Mouse (Mus musculus) stomach, embryonic 16.5 days (tissue): ENCODE data around the gene Skida1. TPM values are rescaled to one million over a fixed set of nuclear protein-coding genes. Genes with fewer than 3 reads are reported as not detected.

Experiments
- ATAC-seq: fragments of 200-750 bp; cut with Nextera tagmentation; 2 replicates; pipeline ENCODE4 v1.8.0; 2017; ENCODE audit warnings: moderate number of reproducible peaks, moderate TSS enrichment; ENCODE audit not compliant: insufficient read depth, low FRiP score
- H3K27ac ChIP-seq: fragments of 300-500 bp; sonication (generic); 2 replicates; pipeline ENCODE4 v1.5.1; 2014; ENCODE audit warnings: low read length
- H3K27me3 ChIP-seq: fragments of 300-500 bp; sonication (generic); 2 replicates; pipeline ENCODE4 v1.6.1; 2014; ENCODE audit warnings: low read length, control low read depth, mixed read lengths; ENCODE audit not compliant: control insufficient read depth, insufficient read depth
- H3K36me3 ChIP-seq: fragments of 300-500 bp; sonication (generic); 2 replicates; pipeline ENCODE4 v1.6.1; 2014; ENCODE audit warnings: low read length; ENCODE audit not compliant: control insufficient read depth, insufficient read depth
- H3K4me1 ChIP-seq: fragments of 300-500 bp; sonication (generic); 2 replicates; pipeline ENCODE4 v1.6.1; 2014; ENCODE audit warnings: low read length, control low read depth, mixed read lengths; ENCODE audit not compliant: control insufficient read depth, insufficient read depth
- H3K4me2 ChIP-seq: fragments of 300-500 bp; sonication (generic); 2 replicates; pipeline ENCODE4 v1.6.1; 2014; ENCODE audit warnings: low read depth, low read length, mixed read lengths
- H3K4me3 ChIP-seq: fragments of 300-500 bp; sonication (generic); replicated peaks from 2 replicates; pipeline ENCODE4 v1.5.1; 2014; ENCODE audit warnings: mild to moderate bottlenecking, low read length
- H3K9ac ChIP-seq: fragments of 300-500 bp; sonication (generic); 2 replicates; pipeline ENCODE4 v1.6.1; 2014; ENCODE audit warnings: low read length
- H3K9me3 ChIP-seq: fragments of 300-500 bp; sonication (generic); replicated peaks from 2 replicates; pipeline ENCODE4 v1.6.1; 2016; ENCODE audit warnings: low read length, control low read depth; ENCODE audit not compliant: control insufficient read depth
- WGBS: fragments of 180-500 bp; shearing (Covaris S2); extraction: QIAGEN DNeasy Blood & Tissue Kit; methylation state at CpG from one replicate; pipeline ENCODE4 v1.1.7; 2014; 5-methylcytosine and 5-hydroxymethylcytosine counted together
- microRNA-seq: library from miRNA; unstranded; fragments of <30 nt; microRNA quantifications from one replicate; pipeline ENCODE4, GENCODE M21; 2016
- polyA plus RNA-seq: library from polyadenylated mRNA; unstranded; fragments of >200 nt; fragmentation: Nextera tagmentation; extraction: Ambion mirVana; gene quantifications from 2 replicates; pipeline ENCODE4 v1.2.1, GENCODE M21; 2015

Gene Skida1
- polyA plus RNA-seq, 1 experiment from 2014 or later, result 3.6 TPM

- Histone ChIP-seq H3K4me1 (no peaks in the 10 kb centered on the region), H3K36me3 (no peaks in the 10 kb centered on the region), H3K27me3 (no peaks in the 10 kb centered on the region), H3K9me3 (no peaks in the 10 kb centered on the region), H3K4me3 (no peak overlapping the region), H3K9ac (no peak overlapping the region), H3K27ac (no peak overlapping the region), H3K4me2 (no peak overlapping the region)
- no peak for ATAC-seq
- WGBS, result 87% methylated on average over 3 of the region's 3 CpGs
These were observed 36.0 kb downstream of the Skida1 start for GRCm38 (mm10) chr2:18012866-18013265.

DNA sequence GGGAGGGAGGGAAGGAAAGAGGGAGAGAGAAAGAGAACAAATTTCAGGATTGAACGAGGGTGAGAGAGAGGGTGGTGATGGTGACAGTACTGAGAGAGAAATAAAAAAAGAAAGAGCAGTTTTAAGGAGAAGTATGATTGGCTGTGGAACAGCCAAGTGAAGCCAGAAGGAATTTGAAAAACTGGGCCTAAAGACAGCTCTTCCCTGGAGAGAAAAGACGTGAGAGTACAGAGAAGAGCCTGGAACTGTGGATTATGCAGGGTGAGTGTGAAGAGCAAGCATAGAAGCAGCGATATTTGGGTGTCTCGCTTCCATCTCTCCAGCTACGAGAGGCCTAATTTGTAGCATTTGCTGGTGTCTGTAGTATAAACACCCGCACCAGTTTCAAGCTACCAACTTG is 37.6 kb downstream of the Skida1 start:
- Histone ChIP-seq H3K9me3 (no peaks in the 10 kb centered on the region), H3K27ac (no peak overlapping the region), H3K4me2 (no peak overlapping the region), H3K4me1 (no peaks in the 10 kb centered on the region), H3K36me3 (no peaks in the 10 kb centered on the region), H3K27me3 (no peaks in the 10 kb centered on the region), H3K9ac (no peak overlapping the region), H3K4me3 (no peak overlapping the region)
- 77% methylated on average over 6 of the region's 6 CpGs for WGBS
- no peak for ATAC-seq

DNA sequence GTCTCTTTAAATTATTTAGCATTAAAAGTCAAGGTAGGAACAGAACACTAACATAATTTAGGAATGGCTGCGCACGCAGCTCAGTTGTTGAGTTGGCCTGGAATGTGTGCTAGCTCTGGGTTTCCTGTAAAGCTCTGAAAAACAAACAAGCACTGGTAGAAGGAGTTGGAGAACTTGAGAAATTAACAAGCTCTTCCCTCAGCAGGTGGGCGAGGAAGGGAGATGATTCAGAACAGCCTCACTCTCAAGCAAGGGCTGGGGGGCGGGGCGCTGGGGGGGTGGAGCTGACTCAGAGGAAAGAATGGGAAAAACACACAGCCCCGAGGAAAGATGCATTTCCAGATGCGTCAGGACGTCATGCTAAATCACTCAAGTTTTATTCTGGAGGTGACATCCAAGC is 43.7 kb downstream of the Skida1 start:
- no peaks in the 10 kb centered on the region for H3K36me3 ChIP-seq
- no peak overlapping the region for H3K4me2 ChIP-seq
- 0 out of 2 replicates have a peak, but pooled peaks cover 2% of the 10 kb centered on the region for H3K4me1 ChIP-seq
- no peaks in the 10 kb centered on the region for H3K9me3 ChIP-seq
- H3K27me3 ChIP-seq, result no peaks in the 10 kb centered on the region
- no peak overlapping the region for H3K27ac ChIP-seq
- no peak overlapping the region for H3K4me3 ChIP-seq
- no peak overlapping the region for H3K9ac ChIP-seq
- no peak for ATAC-seq
- 29% methylated on average over 8 of the region's 8 CpGs for WGBS

DNA sequence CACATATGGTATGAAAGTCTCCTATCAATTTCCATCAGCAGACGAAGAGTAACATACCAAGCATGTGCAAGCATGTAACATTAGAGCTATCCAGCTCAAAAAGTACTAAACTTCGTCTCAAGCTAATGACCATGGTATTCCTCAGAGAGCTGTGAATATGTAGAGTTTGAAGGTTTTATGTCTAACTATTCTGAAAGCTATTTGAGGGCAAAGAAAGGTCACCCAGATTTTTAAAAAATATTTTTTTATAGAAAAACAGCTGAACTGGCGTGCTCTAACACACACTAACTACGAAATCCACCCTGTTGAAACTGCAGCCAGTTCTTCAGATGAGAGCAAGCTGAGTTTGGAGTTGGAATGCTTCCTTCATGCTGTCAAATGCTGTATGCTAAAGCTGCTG is 44.6 kb downstream of the Skida1 start:
- Histone ChIP-seq H3K27me3 (no peaks in the 10 kb centered on the region), H3K36me3 (no peaks in the 10 kb centered on the region), H3K27ac (no peak overlapping the region), H3K9ac (no peak overlapping the region), H3K4me3 (no peak overlapping the region), H3K9me3 (no peaks in the 10 kb centered on the region), H3K4me1 (0 out of 2 replicates have a peak, but pooled peaks cover 2% of the 10 kb centered on the region), H3K4me2 (no peak overlapping the region)
- ATAC-seq, result peak; percentile 47; the same call in 1 of the 2 replicates
- WGBS, result 54% methylated on average over 4 of the region's 4 CpGs

DNA sequence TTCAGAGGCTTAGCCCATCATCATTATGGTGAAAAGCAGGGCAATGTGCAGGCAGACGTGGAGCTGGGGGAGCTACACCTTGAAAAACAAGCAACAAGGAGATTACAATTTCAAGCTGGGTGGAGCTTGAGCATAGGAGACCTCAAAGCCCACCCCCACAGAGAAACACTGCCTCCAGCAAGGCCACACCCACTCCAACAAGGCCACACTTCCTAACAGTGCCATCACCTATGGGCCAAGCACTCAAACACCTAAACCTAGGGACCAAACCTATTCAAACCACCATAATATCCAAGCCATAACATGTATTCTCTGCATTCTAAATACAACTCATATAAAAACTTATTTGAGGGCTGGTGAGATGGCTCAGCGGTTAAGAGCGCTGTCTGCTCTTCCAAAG is 46.5 kb downstream of the Skida1 start:
- H3K4me2 ChIP-seq, result no peak overlapping the region
- no peak overlapping the region for H3K9ac ChIP-seq
- no peak overlapping the region for H3K27ac ChIP-seq
- no peak for ATAC-seq
- no peak overlapping the region for H3K4me3 ChIP-seq
- 0 out of 2 replicates have a peak, but pooled peaks cover 2% of the 10 kb centered on the region for H3K4me1 ChIP-seq
- H3K36me3 ChIP-seq, result no peaks in the 10 kb centered on the region
- H3K27me3 ChIP-seq, result no peaks in the 10 kb centered on the region
- 93% methylated on average over 3 of the region's 3 CpGs for WGBS
- no peaks in the 10 kb centered on the region for H3K9me3 ChIP-seq

- ATAC-seq, result no peak
- Histone ChIP-seq H3K9ac (no peak within 1 kb of the TSS), H3K4me3 (no peak within 1 kb of the TSS), H3K27ac (no peak within 1 kb of the TSS), H3K27me3 (no peaks in the 10 kb centered on the region), H3K9me3 (no peaks in the 10 kb centered on the region), H3K4me2 (no peak within 1 kb of the TSS), H3K4me1 (no peaks in the 10 kb centered on the region), H3K36me3 (no peaks in the 10 kb centered on the region)
These were observed 52.0 kb downstream of the Skida1 start, which contains the start of gene H2al2a for GRCm38 (mm10) chr2:17996858-17997257. H2al2a (minus strand) TSS chr2:17996958.

Small RNA genes lying within 50 kb of the gene (microRNA-seq; reads per million reads assigned to microRNA genes)
- 6.3 reads per million, percentile 27 among the genes with 10 or more reads in this experiment for gene Mir7655

Other genes with a start within 250 kb of the Skida1 start
- not detected in 2 replicates for gene H2al2a, start 52.1 kb downstream of the Skida1 start, polyA plus RNA-seq
- 10.5 and 11.1 TPM in 2 replicates for gene A930004D18Rik, start 11.3 kb downstream of the Skida1 start, polyA plus RNA-seq
- 39.1 and 50.0 TPM in 2 replicates for gene Mllt10, start 6.2 kb upstream of the Skida1 start, polyA plus RNA-seq